Mouse (Mus musculus) stomach, embryonic 15.5 days (tissue): ENCODE data around the gene Szrd1. TPM values are rescaled to one million over a fixed set of nuclear protein-coding genes. Genes with fewer than 3 reads are reported as not detected.
A peak's percentile ranks its signal among the peaks of the same experiment; 100 is the strongest.

ENCODE experiments used
- ATAC-seq: fragments of 200-750 bp; cut with Nextera tagmentation; 2 replicates; pipeline ENCODE4 v1.8.0; 2017; ENCODE audit warnings: low read depth, moderate number of reproducible peaks, moderate TSS enrichment; ENCODE audit not compliant: insufficient read depth, low FRiP score
- H3K27ac ChIP-seq: fragments of 300-500 bp; sonication (generic); 2 replicates; pipeline ENCODE4 v1.5.1; 2015; ENCODE audit warnings: mild to moderate bottlenecking, inconsistent platforms
- H3K27me3 ChIP-seq: fragments of 300-500 bp; sonication (generic); replicated peaks from 2 replicates; pipeline ENCODE4 v1.6.1; 2015; ENCODE audit warnings: inconsistent platforms
- H3K36me3 ChIP-seq: fragments of 300-500 bp; sonication (generic); 2 replicates; pipeline ENCODE4 v1.6.1; 2015; ENCODE audit warnings: inconsistent platforms
- H3K4me1 ChIP-seq: fragments of 300-500 bp; sonication (generic); 2 replicates; pipeline ENCODE4 v1.6.1; 2015; ENCODE audit warnings: inconsistent platforms
- H3K4me2 ChIP-seq: fragments of 300-500 bp; sonication (generic); 2 replicates; pipeline ENCODE4 v1.6.1; 2015; ENCODE audit warnings: mild to moderate bottlenecking, inconsistent platforms
- H3K4me3 ChIP-seq: fragments of 300-500 bp; sonication (generic); replicated peaks from 2 replicates; pipeline ENCODE4 v1.5.1; 2015; ENCODE audit warnings: inconsistent platforms
- H3K9ac ChIP-seq: fragments of 300-500 bp; sonication (generic); 2 replicates; pipeline ENCODE4 v1.6.1; 2015; ENCODE audit warnings: inconsistent platforms
- H3K9me3 ChIP-seq: fragments of 300-500 bp; sonication (generic); 2 replicates; pipeline ENCODE4 v1.6.1; 2016; ENCODE audit warnings: inconsistent platforms
- WGBS: fragments of 180-500 bp; shearing (Covaris S2); methylation state at CpG from one replicate; pipeline ENCODE4 v1.1.7; 2015; 5-methylcytosine and 5-hydroxymethylcytosine counted together
- polyA plus RNA-seq: library from polyadenylated mRNA; unstranded; fragments of >200 nt; fragmentation: Nextera tagmentation; extraction: Ambion mirVana; gene quantifications from 2 replicates; pipeline ENCODE4 v1.2.1, GENCODE M21; 2015

Gene Szrd1
- polyA plus RNA-seq, 1 experiment from 2014 or later, result 34.5 TPM

DNA sequence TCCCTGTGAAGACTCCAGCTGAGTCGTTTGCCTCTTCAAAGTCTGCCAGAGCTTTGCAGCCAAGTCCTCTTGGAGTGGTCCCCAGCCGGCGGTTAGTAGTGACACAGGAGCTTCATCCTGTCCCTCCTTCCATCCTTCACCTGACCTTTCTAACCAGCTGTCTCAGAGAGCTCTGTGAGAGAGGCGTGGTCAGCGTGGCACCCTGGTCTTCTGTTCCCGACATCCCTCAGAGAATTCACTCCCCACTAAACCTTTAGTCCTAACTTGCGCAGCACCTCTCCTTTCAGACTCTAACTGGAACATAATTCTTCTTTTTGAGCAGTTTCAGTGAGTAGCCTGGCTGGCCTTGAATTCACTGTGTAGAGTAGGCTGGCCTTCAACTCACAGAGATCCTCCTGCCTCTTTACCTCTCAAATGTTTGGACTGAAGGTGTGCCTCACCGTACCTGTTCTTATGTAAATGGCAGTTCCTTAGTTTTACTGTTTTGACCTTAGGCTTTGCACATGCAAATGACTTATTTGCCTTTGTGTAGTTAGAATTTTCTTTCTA is 26.2 kb upstream of the Szrd1 start:
- WGBS, result 69% methylated on average over 8 of the region's 8 CpGs

DNA sequence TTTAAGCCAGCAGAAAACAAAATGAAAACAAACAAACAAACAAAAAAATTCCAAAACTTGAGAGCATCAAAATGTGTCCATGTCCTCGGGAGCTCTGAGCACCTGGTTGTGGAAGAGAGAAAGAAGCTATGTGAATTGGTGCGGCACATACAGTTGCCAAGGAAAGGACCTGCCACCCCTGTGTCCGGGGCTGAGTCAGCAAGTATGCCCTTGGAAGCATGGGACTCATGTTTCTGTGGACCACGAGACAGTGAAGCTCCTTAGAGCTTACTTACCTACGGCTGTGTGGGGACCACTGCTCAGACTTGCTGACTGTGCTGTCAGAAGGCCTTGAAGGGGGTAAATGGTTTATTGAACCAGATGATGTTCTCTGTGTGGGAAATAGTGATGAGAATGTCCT is 24.2 kb upstream of the Szrd1 start:
- WGBS, result 92% methylated on average over 5 of the region's 5 CpGs

More for the DNA sequence above, 26.2 kb upstream of the Szrd1 start:
- Histone ChIP-seq H3K9ac (no peak overlapping the region), H3K27ac (no peak overlapping the region), H3K4me3 (no peak overlapping the region), H3K27me3 (no peaks in the 10 kb centered on the region), H3K9me3 (no peaks in the 10 kb centered on the region), H3K36me3 (peaks cover 11% of the 10 kb centered on the region), H3K4me2 (no peak overlapping the region), H3K4me1 (no peaks in the 10 kb centered on the region)
- no peak for ATAC-seq

DNA sequence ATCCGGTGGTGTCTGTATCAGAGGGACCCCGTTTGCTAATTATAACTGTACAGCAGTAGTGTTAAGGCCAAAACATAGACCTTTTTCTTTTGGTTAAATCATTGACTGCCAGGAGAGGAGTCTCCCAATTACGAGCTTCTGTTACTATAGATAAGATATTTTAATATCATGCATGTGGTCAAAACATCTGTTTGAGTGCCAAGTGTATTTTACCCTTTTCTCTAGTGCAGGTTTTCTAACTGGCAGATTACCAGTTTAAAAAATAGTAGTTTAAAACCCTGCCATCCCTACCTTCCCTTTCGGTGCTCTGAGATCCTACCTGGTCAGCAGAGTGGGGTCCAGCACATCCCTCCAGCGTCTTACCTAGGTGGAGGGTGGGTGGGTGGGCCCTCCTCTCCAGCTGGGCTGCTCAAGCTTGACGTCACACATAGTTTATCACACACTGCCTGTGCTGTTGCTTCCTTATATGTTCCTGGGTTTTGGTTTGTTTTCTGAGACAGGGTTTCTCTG is 22.2 kb upstream of the Szrd1 start:
- Histone ChIP-seq H3K36me3 (no peaks in the 10 kb centered on the region), H3K9ac (no peak overlapping the region), H3K27me3 (no peaks in the 10 kb centered on the region), H3K27ac (no peak overlapping the region), H3K4me3 (no peak overlapping the region), H3K4me1 (peaks cover 10% of the 10 kb centered on the region; the same call in 1 of the 2 replicates), H3K9me3 (no peaks in the 10 kb centered on the region), H3K4me2 (no peak overlapping the region)
- WGBS, result 73% methylated on average over 6 of the region's 6 CpGs
- ATAC-seq, result peak; percentile 75; the same call in 1 of the 2 replicates

More for the DNA sequence above, 24.2 kb upstream of the Szrd1 start:
- H3K9ac ChIP-seq, result no peak overlapping the region
- H3K36me3 ChIP-seq, result 0 out of 2 replicates have a peak, but pooled peaks cover 7% of the 10 kb centered on the region
- ATAC-seq, result no peak
- H3K4me2 ChIP-seq, result no peak overlapping the region
- no peak overlapping the region for H3K27ac ChIP-seq
- H3K27me3 ChIP-seq, result no peaks in the 10 kb centered on the region
- H3K4me1 ChIP-seq, result peaks cover 10% of the 10 kb centered on the region; the same call in 1 of the 2 replicates
- H3K4me3 ChIP-seq, result no peak overlapping the region
- no peaks in the 10 kb centered on the region for H3K9me3 ChIP-seq

GRCm38 (mm10) chr4:141160193-141160592 is 20.6 kb upstream of the Szrd1 start:
- no peaks in the 10 kb centered on the region for H3K36me3 ChIP-seq
- H3K27me3 ChIP-seq, result no peaks in the 10 kb centered on the region
- no peak overlapping the region for H3K9ac ChIP-seq
- H3K4me3 ChIP-seq, result no peak overlapping the region
- no peak for ATAC-seq
- H3K4me1 ChIP-seq, result peaks cover 13% of the 10 kb centered on the region; the same call in 1 of the 2 replicates
- no peaks in the 10 kb centered on the region for H3K9me3 ChIP-seq
- 83% methylated on average over 4 of the region's 4 CpGs for WGBS
- H3K27ac ChIP-seq, result no peak overlapping the region
- no peak overlapping the region for H3K4me2 ChIP-seq

DNA sequence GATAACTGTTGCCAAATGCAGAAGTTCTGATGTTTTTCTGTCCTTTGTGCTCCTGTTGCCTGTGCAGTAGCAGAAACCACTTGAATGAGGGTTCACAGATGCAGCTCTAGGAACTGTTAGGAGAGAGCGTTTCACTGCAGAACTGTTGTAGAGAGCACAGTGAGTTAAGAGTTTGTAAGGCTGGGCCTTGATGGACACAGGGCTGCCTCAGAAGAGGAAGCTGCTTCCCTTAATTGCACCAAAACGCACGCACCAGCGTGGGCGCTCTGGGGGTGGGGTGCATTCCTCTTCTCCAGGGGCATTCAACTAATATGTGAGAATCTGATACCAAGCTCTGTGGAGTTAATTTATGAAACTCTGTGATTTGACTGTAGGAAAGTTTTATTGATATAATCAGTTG is 20.1 kb upstream of the Szrd1 start:
- no peak overlapping the region for H3K4me2 ChIP-seq
- H3K4me1 ChIP-seq, result peaks cover 13% of the 10 kb centered on the region; the same call in 1 of the 2 replicates
- 32% methylated on average over 5 of the region's 5 CpGs for WGBS
- no peaks in the 10 kb centered on the region for H3K36me3 ChIP-seq
- no peaks in the 10 kb centered on the region for H3K9me3 ChIP-seq
- H3K9ac ChIP-seq, result no peak overlapping the region
- no peak for ATAC-seq
- no peak overlapping the region for H3K4me3 ChIP-seq
- H3K27ac ChIP-seq, result peak overlapping the region; percentile 42; the same call in 1 of the 2 replicates
- H3K27me3 ChIP-seq, result no peaks in the 10 kb centered on the region

GRCm38 (mm10) chr4:141159093-141159492 is 19.5 kb upstream of the Szrd1 start:
- H3K36me3 ChIP-seq, result no peaks in the 10 kb centered on the region
- no peak overlapping the region for H3K4me3 ChIP-seq
- 37% methylated on average over 11 of the region's 11 CpGs for WGBS
- H3K4me2 ChIP-seq, result no peak overlapping the region
- ATAC-seq, result 0 out of 2 replicates have a peak, but pooled peaks have one; percentile 43
- peaks cover 13% of the 10 kb centered on the region for H3K4me1 ChIP-seq
- H3K27ac ChIP-seq, result peak overlapping the region; percentile 40; the same call in 1 of the 2 replicates
- H3K9ac ChIP-seq, result no peak overlapping the region
- H3K27me3 ChIP-seq, result no peaks in the 10 kb centered on the region
- no peaks in the 10 kb centered on the region for H3K9me3 ChIP-seq

GRCm38 (mm10) chr4:141158609-141159008 is 19.0 kb upstream of the Szrd1 start:
- H3K27me3 ChIP-seq, result no peaks in the 10 kb centered on the region
- H3K9me3 ChIP-seq, result no peaks in the 10 kb centered on the region
- H3K9ac ChIP-seq, result no peak overlapping the region
- peak overlapping the region; percentile 40; the same call in 1 of the 2 replicates for H3K27ac ChIP-seq
- H3K4me3 ChIP-seq, result no peak overlapping the region
- WGBS, result 76% methylated on average over 2 of the region's 2 CpGs
- peaks cover 13% of the 10 kb centered on the region for H3K4me1 ChIP-seq
- no peak for ATAC-seq
- no peaks in the 10 kb centered on the region for H3K36me3 ChIP-seq
- H3K4me2 ChIP-seq, result no peak overlapping the region

- Histone ChIP-seq H3K36me3 (no peaks in the 10 kb centered on the region), H3K9me3 (no peaks in the 10 kb centered on the region), H3K4me3 (no peak overlapping the region), H3K4me2 (no peak overlapping the region), H3K4me1 (peaks cover 13% of the 10 kb centered on the region), H3K9ac (no peak overlapping the region), H3K27ac (no peak overlapping the region), H3K27me3 (no peaks in the 10 kb centered on the region)
- 79% methylated on average over 4 of the region's 4 CpGs for WGBS
- ATAC-seq, result no peak
Observed at GRCm38 (mm10) chr4:141157485-141157884, 17.9 kb upstream of the Szrd1 start.

DNA sequence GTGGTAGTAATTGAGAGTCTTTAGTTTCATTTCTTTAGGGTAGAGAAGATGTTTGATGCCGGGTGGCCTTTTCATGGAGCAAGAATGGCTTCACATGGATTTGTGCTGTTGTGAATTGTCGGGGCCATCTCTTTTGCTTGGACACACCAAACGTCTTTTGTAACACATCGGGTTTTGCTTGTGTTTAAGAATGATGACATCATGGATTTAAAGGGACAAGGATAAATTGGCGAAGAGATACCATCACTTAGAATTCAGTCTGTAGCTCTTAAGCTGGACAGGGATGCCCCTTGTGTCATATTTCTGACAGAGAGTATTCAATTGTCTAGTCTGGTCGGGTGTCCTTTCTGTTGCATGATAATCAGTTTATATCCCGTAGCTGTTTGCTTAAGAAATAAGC is 9.5 kb upstream of the Szrd1 start:
- ATAC-seq, result no peak
- H3K9me3 ChIP-seq, result no peaks in the 10 kb centered on the region
- H3K4me3 ChIP-seq, result peak overlapping the region; percentile 71
- peak overlapping the region; percentile 86; the same call in 1 of the 2 replicates for H3K9ac ChIP-seq
- H3K27me3 ChIP-seq, result no peaks in the 10 kb centered on the region
- no peaks in the 10 kb centered on the region for H3K36me3 ChIP-seq
- peak overlapping the region; percentile 67 for H3K4me2 ChIP-seq
- WGBS, result 19% methylated on average over 7 of the region's 7 CpGs
- H3K4me1 ChIP-seq, result peaks cover 10% of the 10 kb centered on the region
- no peak overlapping the region for H3K27ac ChIP-seq

GRCm38 (mm10) chr4:141148009-141148801 is 8.6 kb upstream of the Szrd1 start:
- H3K4me3 ChIP-seq, result peak overlapping the region; percentile 71
- peaks cover 10% of the 10 kb centered on the region; the same call in 1 of the 2 replicates for H3K4me1 ChIP-seq
- peak overlapping the region; percentile 86 for H3K9ac ChIP-seq
- H3K9me3 ChIP-seq, result no peaks in the 10 kb centered on the region
- WGBS, result under 1% methylated on average over 66 of the region's 66 CpGs
- peak overlapping the region; percentile 67 for H3K4me2 ChIP-seq
- peak; percentile 73 for ATAC-seq
- no peaks in the 10 kb centered on the region for H3K27me3 ChIP-seq
- no peaks in the 10 kb centered on the region for H3K36me3 ChIP-seq
- H3K27ac ChIP-seq, result peak overlapping the region; percentile 97

DNA sequence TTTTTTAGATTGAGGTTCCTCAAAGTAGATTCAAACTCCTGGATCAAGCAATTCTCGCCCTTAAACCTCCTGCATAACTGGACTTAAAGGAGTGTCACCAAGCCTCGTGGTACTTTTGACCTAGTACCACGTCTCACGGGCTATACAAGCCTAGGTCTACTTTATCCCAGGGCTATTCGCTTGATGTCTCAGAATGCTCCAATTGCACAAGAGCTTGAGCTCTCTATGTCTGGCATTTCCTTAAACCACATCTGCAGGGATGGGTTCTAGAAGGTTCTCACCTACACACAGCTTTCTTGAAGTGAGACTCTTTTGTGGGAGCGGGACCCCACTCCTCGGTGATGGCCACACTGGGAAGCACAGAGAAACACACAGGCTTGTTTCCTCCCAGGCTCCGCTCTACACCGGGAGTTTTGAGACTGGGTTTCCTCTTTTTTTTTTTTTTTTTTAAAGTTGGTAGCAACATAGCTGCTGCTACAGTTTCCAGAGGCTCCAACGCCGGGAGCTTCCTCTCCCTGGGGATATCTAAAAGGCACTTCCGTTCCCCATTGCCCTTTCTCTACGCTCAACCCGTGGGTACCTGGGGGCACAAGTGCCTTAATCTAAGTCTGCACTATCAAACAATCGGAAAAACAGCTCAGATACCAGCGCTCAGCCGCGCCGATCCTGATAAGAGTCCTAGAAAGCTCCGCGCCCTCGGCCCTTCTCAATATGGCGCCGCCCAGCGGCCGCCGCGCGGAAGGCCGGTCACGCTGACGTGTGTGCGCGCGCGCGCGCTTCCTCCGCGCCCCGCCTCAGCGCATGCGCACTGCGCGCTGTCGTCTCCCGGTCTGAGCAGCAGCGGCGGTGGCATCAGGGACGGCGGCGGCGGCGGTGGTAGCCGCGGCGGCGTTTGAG is 7.8 kb upstream of the Szrd1 start, which contains the start of gene Fbxo42:
TSS of gene Fbxo42 (plus strand) at position 802 of the 897 bp plus-strand sequence.
- Histone ChIP-seq H3K4me1 (peaks cover 10% of the 10 kb centered on the region; the same call in 1 of the 2 replicates), H3K27me3 (no peaks in the 10 kb centered on the region), H3K9me3 (no peaks in the 10 kb centered on the region), H3K36me3 (no peaks in the 10 kb centered on the region), H3K27ac (peak within 1 kb of the TSS; percentile 97), H3K4me3 (peak within 1 kb of the TSS; percentile 71), H3K4me2 (peak within 1 kb of the TSS; percentile 70), H3K9ac (peak within 1 kb of the TSS; percentile 86)
- ATAC-seq, result peak; percentile 89
- WGBS, result 7% methylated on average over 58 of the region's 58 CpGs
